Mouse (Mus musculus) ovary, postnatal 36 days (tissue): ENCODE data around the gene Vwa5b1.

ENCODE experiments used
- DNase-seq: peaks from one replicate; pipeline ENCODE4 v3.0.0; 2022; ENCODE audit warnings: low spot score, mixed read lengths

Gene Vwa5b1

GRCm38 (mm10) chr4:138576661-138577060 lies 59.0 kb downstream of the Vwa5b1 start:
- DNase-seq, result no peak

GRCm38 (mm10) chr4:138574800-138575606 lies 60.7 kb downstream of the Vwa5b1 start:
- no peak for DNase-seq

GRCm38 (mm10) chr4:138569928-138570327 lies 65.8 kb downstream of the Vwa5b1 start:
- no peak for DNase-seq

- no peak for DNase-seq
These were observed 67.4 kb downstream of the Vwa5b1 start for GRCm38 (mm10) chr4:138568275-138568674.

GRCm38 (mm10) chr4:138561986-138562385 lies 73.7 kb downstream of the Vwa5b1 start:
- DNase-seq, result peak; percentile 78

- DNase-seq, result peak; percentile 25
These were observed 80.2 kb downstream of the Vwa5b1 start for GRCm38 (mm10) chr4:138555531-138555930.

GRCm38 (mm10) chr4:138554934-138555333 lies 80.8 kb downstream of the Vwa5b1 start:
- DNase-seq, result no peak

- no peak for DNase-seq
These were observed 81.4 kb downstream of the Vwa5b1 start for GRCm38 (mm10) chr4:138554302-138554701.

- no peak for DNase-seq
These were observed 82.2 kb downstream of the Vwa5b1 start for GRCm38 (mm10) chr4:138553516-138553933.

GRCm38 (mm10) chr4:138553116-138553515 lies 82.6 kb downstream of the Vwa5b1 start:
- no peak for DNase-seq

- DNase-seq, result no peak
These were observed 84.1 kb downstream of the Vwa5b1 start for GRCm38 (mm10) chr4:138551601-138552000.

GRCm38 (mm10) chr4:138550557-138550956 lies 85.1 kb downstream of the Vwa5b1 start:
- DNase-seq, result no peak

GRCm38 (mm10) chr4:138548960-138549359 lies 86.7 kb downstream of the Vwa5b1 start:
- no peak for DNase-seq

- no peak for DNase-seq
These were observed 87.5 kb downstream of the Vwa5b1 start for GRCm38 (mm10) chr4:138548124-138548561.

GRCm38 (mm10) chr4:138547556-138547955 lies 88.1 kb downstream of the Vwa5b1 start:
- no peak for DNase-seq

GRCm38 (mm10) chr4:138547041-138547440 lies 88.6 kb downstream of the Vwa5b1 start:
- DNase-seq, result no peak

- DNase-seq, result no peak
These were observed 89.4 kb downstream of the Vwa5b1 start for GRCm38 (mm10) chr4:138546241-138546640.

- peak; percentile 56 for DNase-seq
These were observed 92.5 kb downstream of the Vwa5b1 start for GRCm38 (mm10) chr4:138543177-138543576.

- no peak for DNase-seq
These were observed 97.6 kb downstream of the Vwa5b1 start for GRCm38 (mm10) chr4:138538084-138538449.

- peak; percentile 28 for DNase-seq
These were observed 98.2 kb downstream of the Vwa5b1 start for GRCm38 (mm10) chr4:138537210-138538083.

GRCm38 (mm10) chr4:138535610-138536009 lies 100.1 kb downstream of the Vwa5b1 start:
- DNase-seq, result no peak

- DNase-seq, result no peak
These were observed 101.8 kb downstream of the Vwa5b1 start for GRCm38 (mm10) chr4:138533877-138534276.

GRCm38 (mm10) chr4:138531761-138532160 lies 103.9 kb downstream of the Vwa5b1 start:
- DNase-seq, result no peak
